Mouse (Mus musculus) megakaryocyte, embryonic 14.5 days (primary cell): ENCODE measurements around the gene Mst1.

Experiments
- FLI1 ChIP-seq: IDR thresholded peaks from 2 replicates; pipeline ENCODE4 v1.6.1; 2012; ENCODE audit warnings: low read length, inconsistent platforms, mixed read lengths
- GATA1 ChIP-seq: IDR thresholded peaks from 3 replicates; pipeline ENCODE4 v1.6.1; 2012; ENCODE audit warnings: mixed read lengths, low read length, inconsistent platforms, borderline replicate concordance

GRCm38 (mm10) chr9:108058291-108058690 lies 21.9 kb upstream of the Mst1 start:
- TF ChIP-seq GATA1 (no peak), FLI1 (no peak)
